Comparison of ENCODE assay signal across 8 mouse cellular contexts in genomic region chr15:100421059-100421757, GRCm38 (mm10). TPM values are rescaled to one million over a fixed set of nuclear protein-coding genes. Genes with fewer than 3 reads are reported as not detected.
DNase-seq lines count a peak whose midpoint lies in the region; ATAC-seq and TF ChIP-seq lines count a peak whose summit lies in the region.

No protein-coding gene starts in this region.

- WGBS in embryonic facial prominence, embryonic 12.5 days, result 39% methylated on average over 8 of the region's 8 CpGs
- 44% methylated on average over 8 of the region's 8 CpGs for WGBS in hindbrain, embryonic 11.5 days
- 57% methylated on average over 8 of the region's 8 CpGs for WGBS in midbrain, embryonic 11.5 days

- peaks cover 19% of the 10 kb centered on the region; the same call in 1 of the 2 replicates for H3K27me3 ChIP-seq in embryonic facial prominence, embryonic 12.5 days
- H3K27me3 ChIP-seq in hindbrain, embryonic 11.5 days (ENCODE audit: control insufficient read depth, insufficient read depth, low read length), result peaks cover 14% of the 10 kb centered on the region
- H3K27me3 ChIP-seq in midbrain, embryonic 11.5 days (ENCODE audit: control insufficient read depth, insufficient read depth, low read length), result peaks cover 17% of the 10 kb centered on the region

- H3K9ac ChIP-seq in embryonic facial prominence, embryonic 12.5 days, result no peak overlapping the region
- H3K9ac ChIP-seq in hindbrain, embryonic 11.5 days (ENCODE audit: low read depth, low read length), result no peak overlapping the region; the same call in 1 of the 2 replicates
- peak overlapping the region; percentile 40 for H3K9ac ChIP-seq in midbrain, embryonic 11.5 days (ENCODE audit: low read length)

- DNase-seq in layer of hippocampus, adult 2 months (ENCODE audit: low spot score in 2 of 2), result no peak
- DNase-seq in layer of hippocampus, postnatal 36 days, result no peak
- DNase-seq in hindbrain, embryonic 11.5 days (ENCODE audit: low spot score), result no peak
- DNase-seq in midbrain, embryonic 11.5 days (ENCODE audit: low spot score, missing footprints), result no peak
- DNase-seq in urinary bladder, postnatal 25 days (ENCODE audit: low spot score), result no peak
- no peak for DNase-seq in layer of hippocampus, postnatal 10 days (ENCODE audit: low spot score in 2 of 2)
- DNase-seq in right cerebral cortex, adult 18-20 months, result no peak

- no peaks in the 10 kb centered on the region for H3K9me3 ChIP-seq in embryonic facial prominence, embryonic 12.5 days
- H3K9me3 ChIP-seq in hindbrain, embryonic 11.5 days (ENCODE audit: control insufficient read depth, low read length), result no peaks in the 10 kb centered on the region
- H3K9me3 ChIP-seq in midbrain, embryonic 11.5 days (ENCODE audit: control insufficient read depth, low read length), result no peaks in the 10 kb centered on the region

- H3K4me3 ChIP-seq in layer of hippocampus, adult 2 months, result peak overlapping the region; percentile 40
- peak overlapping the region; percentile 95 for H3K4me3 ChIP-seq in embryonic facial prominence, embryonic 12.5 days
- peak overlapping the region; percentile 98; the same call in 1 of the 2 replicates for H3K4me3 ChIP-seq in hindbrain, embryonic 11.5 days (ENCODE audit: low read depth, low read length)
- H3K4me3 ChIP-seq in midbrain, embryonic 11.5 days (ENCODE audit: low read depth, low read length), result peak overlapping the region; percentile 97; the same call in 1 of the 2 replicates

- no peak for ATAC-seq in embryonic facial prominence, embryonic 12.5 days (ENCODE audit: insufficient number of reproducible peaks, insufficient read depth, low FRiP score, low TSS enrichment)
- no peak for ATAC-seq in hindbrain, embryonic 11.5 days (ENCODE audit: low FRiP score)
- ATAC-seq in midbrain, embryonic 11.5 days (ENCODE audit: low FRiP score), result no peak

- peaks cover 29% of the 10 kb centered on the region for H3K4me1 ChIP-seq in embryonic facial prominence, embryonic 12.5 days
- H3K4me1 ChIP-seq in hindbrain, embryonic 11.5 days (replicated peaks; ENCODE audit: control insufficient read depth, insufficient read depth, low read length), result peaks cover 4% of the 10 kb centered on the region
- peaks cover 16% of the 10 kb centered on the region for H3K4me1 ChIP-seq in midbrain, embryonic 11.5 days (ENCODE audit: control insufficient read depth, insufficient read depth, low read length)

- H3K36me3 ChIP-seq in embryonic facial prominence, embryonic 12.5 days, result no peaks in the 10 kb centered on the region
- no peaks in the 10 kb centered on the region for H3K36me3 ChIP-seq in hindbrain, embryonic 11.5 days (ENCODE audit: control insufficient read depth, insufficient read depth, low read length)
- H3K36me3 ChIP-seq in midbrain, embryonic 11.5 days (ENCODE audit: control insufficient read depth, insufficient read depth, low read length), result no peaks in the 10 kb centered on the region

- H3K27ac ChIP-seq in layer of hippocampus, adult 2 months, result peak overlapping the region; percentile 41; the same call in 1 of the 2 replicates
- H3K27ac ChIP-seq in embryonic facial prominence, embryonic 12.5 days, result no peak overlapping the region
- H3K27ac ChIP-seq in hindbrain, embryonic 11.5 days (ENCODE audit: low read depth, low read length), result no peak overlapping the region
- no peak overlapping the region for H3K27ac ChIP-seq in midbrain, embryonic 11.5 days (ENCODE audit: low read depth, low read length)

- no peak for TF ChIP-seq CTCF in layer of hippocampus, adult 2 months (conservative IDR thresholded peaks at IDR 0.05)

- peak overlapping the region; percentile 80 for H3K4me2 ChIP-seq in embryonic facial prominence, embryonic 12.5 days (replicated peaks)
- H3K4me2 ChIP-seq in hindbrain, embryonic 11.5 days (replicated peaks; ENCODE audit: low read depth, low read length), result peak overlapping the region; percentile 66
- H3K4me2 ChIP-seq in midbrain, embryonic 11.5 days, result peak overlapping the region; percentile 86; the same call in 1 of the 2 replicates

RNA-seq across cellular contexts. Expression of gene Gm5475, which starts 0.7 kb away (rescaled TPM):
- not detected for total RNA-seq in layer of hippocampus, adult 2 months (2021)
- total RNA-seq in layer of hippocampus, postnatal 36 days (2021), result not detected
- 0.12 and 0.14 TPM in 2 replicates for polyA plus RNA-seq in embryonic facial prominence, embryonic 12.5 days (2016; fragmentation: Nextera tagmentation; extraction: Ambion mirVana)
- not detected in 2 replicates for polyA plus RNA-seq in hindbrain, embryonic 11.5 days (2014; fragmentation: Nextera tagmentation; extraction: Ambion mirVana)
- not detected in 2 replicates for polyA plus RNA-seq in midbrain, embryonic 11.5 days (2014; fragmentation: Nextera tagmentation; extraction: Ambion mirVana)
- under 1 TPM; 0.14 to 0.16 TPM for total RNA-seq in layer of hippocampus, postnatal 10 days (2021)

RNA-seq across cellular contexts. Expression of gene Slc11a2, which starts 3.7 kb away (rescaled TPM):
- total RNA-seq in layer of hippocampus, adult 2 months (2021), result 10 to 100 TPM; 62.0 to 67.5 TPM
- total RNA-seq in layer of hippocampus, postnatal 36 days (2021), result 10 to 100 TPM; 54.0 to 61.5 TPM
- 22.3 and 23.0 TPM in 2 replicates for polyA plus RNA-seq in embryonic facial prominence, embryonic 12.5 days (2016; fragmentation: Nextera tagmentation; extraction: Ambion mirVana)
- polyA plus RNA-seq in hindbrain, embryonic 11.5 days (2014; fragmentation: Nextera tagmentation; extraction: Ambion mirVana), result 19.1 and 24.1 TPM in 2 replicates
- 18.2 and 22.2 TPM in 2 replicates for polyA plus RNA-seq in midbrain, embryonic 11.5 days (2014; fragmentation: Nextera tagmentation; extraction: Ambion mirVana)
- 10 to 100 TPM; 55.5 to 61.9 TPM for total RNA-seq in layer of hippocampus, postnatal 10 days (2021)

RNA-seq across cellular contexts. Expression of gene Letmd1, which starts 47.6 kb away (rescaled TPM):
- 10 to 100 TPM; 57.1 to 62.9 TPM for total RNA-seq in layer of hippocampus, adult 2 months (2021)
- total RNA-seq in layer of hippocampus, postnatal 36 days (2021), result 10 to 100 TPM; 60.0 to 63.0 TPM
- 35.3 and 37.3 TPM in 2 replicates for polyA plus RNA-seq in embryonic facial prominence, embryonic 12.5 days (2016; fragmentation: Nextera tagmentation; extraction: Ambion mirVana)
- polyA plus RNA-seq in hindbrain, embryonic 11.5 days (2014; fragmentation: Nextera tagmentation; extraction: Ambion mirVana), result 39.0 and 48.6 TPM in 2 replicates
- polyA plus RNA-seq in midbrain, embryonic 11.5 days (2014; fragmentation: Nextera tagmentation; extraction: Ambion mirVana), result 41.0 and 42.5 TPM in 2 replicates
- total RNA-seq in layer of hippocampus, postnatal 10 days (2021), result 10 to 100 TPM; 67.8 to 79.1 TPM

RNA-seq across cellular contexts. Expression of gene Higd1c, which starts 56.9 kb away (rescaled TPM):
- total RNA-seq in layer of hippocampus, adult 2 months (2021), result not detected
- not detected for total RNA-seq in layer of hippocampus, postnatal 36 days (2021)
- not detected in 2 replicates for polyA plus RNA-seq in embryonic facial prominence, embryonic 12.5 days (2016; fragmentation: Nextera tagmentation; extraction: Ambion mirVana)
- polyA plus RNA-seq in hindbrain, embryonic 11.5 days (2014; fragmentation: Nextera tagmentation; extraction: Ambion mirVana), result not detected in 2 replicates
- polyA plus RNA-seq in midbrain, embryonic 11.5 days (2014; fragmentation: Nextera tagmentation; extraction: Ambion mirVana), result not detected in 2 replicates
- not detected for total RNA-seq in layer of hippocampus, postnatal 10 days (2021)

Comparison
In these comparisons a context has a peak if more than half of its experiments do, and no peak if none do; other contexts are left out.
1. H3K4me3 ChIP-seq: peak in every context shown above with its lines; median percentile 98 in hindbrain, embryonic 11.5 days; 97 in midbrain, embryonic 11.5 days; 95 in embryonic facial prominence, embryonic 12.5 days; 40 in layer of hippocampus, adult 2 months.